Mouse (Mus musculus) embryonic facial prominence, embryonic 11.5 days (tissue): Measurements from ENCODE around the gene Mtm1. TPM values are rescaled to one million over a fixed set of nuclear protein-coding genes. Genes with fewer than 3 reads are reported as not detected.

ENCODE experiments used
- ATAC-seq: fragments of 200-750 bp; cut with Nextera tagmentation; replicated peaks from 2 replicates; pipeline ENCODE4 v1.8.0; 2017; ENCODE audit warnings: low read depth; ENCODE audit not compliant: insufficient number of reproducible peaks, low FRiP score, low TSS enrichment
- DNase-seq: peaks from one replicate; pipeline ENCODE4 v3.0.0-alpha.2; 2015; ENCODE audit warnings: low spot score
- H3K27ac ChIP-seq: fragments of 300-500 bp; sonication (generic); replicated peaks from 2 replicates; pipeline ENCODE4 v1.5.1; 2014; ENCODE audit warnings: mild to moderate bottlenecking, low read depth, low read length, control low read depth
- H3K27me3 ChIP-seq: fragments of 300-500 bp; sonication (generic); 2 replicates; pipeline ENCODE4 v1.6.1; 2014; ENCODE audit warnings: mild to moderate bottlenecking, low read length, moderate library complexity, mixed read lengths; ENCODE audit not compliant: control insufficient read depth, insufficient read depth
- H3K36me3 ChIP-seq: fragments of 300-500 bp; sonication (generic); replicated peaks from 2 replicates; pipeline ENCODE4 v1.6.1; 2014; ENCODE audit warnings: low read depth, mild to moderate bottlenecking, low read length, moderate library complexity, mixed read lengths; ENCODE audit not compliant: control insufficient read depth, insufficient read depth
- H3K4me1 ChIP-seq: fragments of 300-500 bp; sonication (generic); 2 replicates; pipeline ENCODE4 v1.6.1; 2014; ENCODE audit warnings: low read length, mixed read lengths; ENCODE audit not compliant: control insufficient read depth, insufficient read depth
- H3K4me2 ChIP-seq: fragments of 300-500 bp; sonication (generic); 2 replicates; pipeline ENCODE4 v1.6.1; 2014; ENCODE audit warnings: low read depth, mild to moderate bottlenecking, control low read depth, low read length, moderate library complexity
- H3K4me3 ChIP-seq: fragments of 300-500 bp; sonication (generic); 2 replicates; pipeline ENCODE4 v1.5.1; 2014; ENCODE audit warnings: low read depth, low read length, control low read depth
- H3K9ac ChIP-seq: fragments of 300-500 bp; sonication (generic); replicated peaks from 2 replicates; pipeline ENCODE4 v1.6.1; 2014; ENCODE audit warnings: mild to moderate bottlenecking, control low read depth, low read length
- H3K9me3 ChIP-seq: fragments of 300-500 bp; sonication (generic); replicated peaks from 2 replicates; pipeline ENCODE4 v1.6.1; 2016; ENCODE audit warnings: mild to moderate bottlenecking, low read length, inconsistent platforms, mixed read lengths; ENCODE audit not compliant: control insufficient read depth
- WGBS: fragments of 180-500 bp; shearing (Covaris S2); extraction: QIAGEN DNeasy Blood & Tissue Kit; methylation state at CpG from one replicate; pipeline ENCODE4 v1.1.7; 2014; 5-methylcytosine and 5-hydroxymethylcytosine counted together
- polyA plus RNA-seq: library from polyadenylated mRNA; unstranded; fragments of >200 nt; fragmentation: Nextera tagmentation; extraction: Ambion mirVana; gene quantifications from 2 replicates; pipeline ENCODE4 v1.2.1, GENCODE M21; 2014

Mtm1 gene
- polyA plus RNA-seq, 1 experiment from 2014 or later, result 3.5 TPM

DNA sequence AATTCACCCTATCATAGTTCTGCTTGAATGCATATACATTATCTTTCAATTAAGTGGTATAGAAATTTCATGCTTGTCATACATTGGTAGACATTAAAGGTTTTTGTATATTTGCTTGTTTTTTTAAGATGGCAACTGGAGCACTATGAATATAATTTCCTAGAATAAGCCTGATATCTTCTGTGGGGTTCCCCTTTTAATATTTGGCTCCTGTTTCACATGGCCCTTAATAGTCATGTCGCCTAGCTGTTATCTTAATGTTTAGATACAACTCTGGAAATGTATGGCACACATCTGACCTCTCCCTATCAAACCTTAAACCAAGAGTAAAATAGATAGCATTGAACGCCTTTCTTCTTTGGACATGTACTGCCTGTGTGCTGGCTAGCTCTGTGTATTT lies 20.3 kb downstream of the Mtm1 start:
- H3K27me3 ChIP-seq, result no peaks in the 10 kb centered on the region
- H3K4me3 ChIP-seq, result no peak overlapping the region
- H3K9ac ChIP-seq, result no peak overlapping the region
- H3K4me1 ChIP-seq, result no peaks in the 10 kb centered on the region
- DNase-seq, result no peak
- no peak overlapping the region for H3K4me2 ChIP-seq
- no peak for ATAC-seq
- H3K9me3 ChIP-seq, result no peaks in the 10 kb centered on the region
- 74% methylated on average over 2 of the region's 2 CpGs for WGBS
- H3K36me3 ChIP-seq, result no peaks in the 10 kb centered on the region
- no peak overlapping the region for H3K27ac ChIP-seq

DNA sequence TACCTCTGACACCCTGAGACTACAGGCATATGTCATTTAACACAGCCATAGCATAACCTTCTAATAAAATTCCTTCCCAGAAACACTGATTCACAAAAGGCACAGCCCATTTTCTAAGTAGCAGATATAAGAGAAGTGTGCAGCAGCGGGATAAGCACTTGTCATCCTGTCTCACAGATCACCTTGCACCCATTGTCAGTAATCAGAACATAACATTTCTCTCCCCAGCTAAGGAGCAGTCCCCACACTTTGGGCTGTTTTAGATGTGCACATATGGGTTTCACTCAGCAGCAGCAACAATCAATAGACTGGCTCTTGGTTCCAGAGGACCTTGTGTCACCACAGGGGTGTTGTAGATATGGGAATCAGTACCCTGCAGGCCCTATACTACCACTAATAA lies 45.9 kb downstream of the Mtm1 start:
- ATAC-seq, result no peak
- no peak for DNase-seq
- WGBS, result 86% methylated on average over 1 of the region's 1 CpGs

DNA sequence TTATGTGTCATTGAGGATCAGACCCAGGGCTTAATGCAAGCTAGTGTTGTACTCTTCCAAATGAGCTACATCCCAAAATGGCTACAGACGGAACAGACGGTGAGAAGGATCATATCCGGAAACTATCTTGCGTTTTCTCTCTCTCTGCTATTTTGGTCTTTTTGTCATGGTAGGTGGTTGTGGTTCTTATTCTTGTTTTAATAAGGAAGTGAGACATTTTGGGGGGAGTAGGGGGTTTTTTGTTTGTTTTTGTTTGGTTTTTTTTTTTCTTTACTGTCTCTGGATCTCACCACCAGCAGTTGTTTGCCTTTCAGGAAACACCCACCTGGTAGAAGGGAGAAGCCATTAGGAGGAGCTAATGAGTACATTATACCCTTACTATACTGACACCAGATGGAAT lies 50.3 kb downstream of the Mtm1 start:
- 94% methylated on average over 4 of the region's 4 CpGs for WGBS
- no peak for ATAC-seq
- Histone ChIP-seq H3K9me3 (no peaks in the 10 kb centered on the region), H3K4me2 (no peak overlapping the region), H3K27ac (no peak overlapping the region), H3K4me3 (no peak overlapping the region), H3K36me3 (no peaks in the 10 kb centered on the region), H3K4me1 (no peaks in the 10 kb centered on the region), H3K9ac (no peak overlapping the region), H3K27me3 (no peaks in the 10 kb centered on the region)
- no peak for DNase-seq

More for the DNA sequence above, 45.9 kb downstream of the Mtm1 start:
- no peak overlapping the region for H3K4me3 ChIP-seq
- no peak overlapping the region for H3K4me2 ChIP-seq
- H3K36me3 ChIP-seq, result no peaks in the 10 kb centered on the region
- H3K9me3 ChIP-seq, result no peaks in the 10 kb centered on the region
- no peak overlapping the region for H3K9ac ChIP-seq
- no peak overlapping the region for H3K27ac ChIP-seq
- no peaks in the 10 kb centered on the region for H3K4me1 ChIP-seq
- H3K27me3 ChIP-seq, result no peaks in the 10 kb centered on the region

DNA sequence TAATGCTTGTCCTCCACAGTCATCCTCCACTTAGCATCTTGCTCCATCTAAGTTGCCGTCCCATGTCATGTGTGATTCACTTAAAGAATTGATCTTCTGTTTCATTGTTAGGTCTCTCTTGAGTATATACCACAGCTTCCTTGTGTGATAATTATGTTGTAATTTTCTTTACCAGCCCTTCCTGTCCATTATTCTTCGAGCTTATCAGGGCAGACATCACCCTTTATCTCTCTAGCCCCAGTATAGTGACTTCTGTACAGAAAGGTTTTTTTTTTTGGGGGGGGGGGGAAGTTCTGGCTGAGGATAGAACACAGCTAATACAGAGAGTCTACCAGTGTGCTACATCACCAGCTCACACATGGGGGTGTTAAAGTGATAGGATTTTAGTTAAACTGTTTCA lies 53.7 kb downstream of the Mtm1 start:
- no peak for DNase-seq
- no peaks in the 10 kb centered on the region for H3K36me3 ChIP-seq
- H3K27ac ChIP-seq, result no peak overlapping the region
- no peak for ATAC-seq
- no peaks in the 10 kb centered on the region for H3K4me1 ChIP-seq
- no peak overlapping the region for H3K9ac ChIP-seq
- WGBS, result 81% methylated on average over 2 of the region's 2 CpGs
- no peaks in the 10 kb centered on the region for H3K27me3 ChIP-seq
- H3K9me3 ChIP-seq, result no peaks in the 10 kb centered on the region
- no peak overlapping the region for H3K4me2 ChIP-seq
- H3K4me3 ChIP-seq, result no peak overlapping the region

DNA sequence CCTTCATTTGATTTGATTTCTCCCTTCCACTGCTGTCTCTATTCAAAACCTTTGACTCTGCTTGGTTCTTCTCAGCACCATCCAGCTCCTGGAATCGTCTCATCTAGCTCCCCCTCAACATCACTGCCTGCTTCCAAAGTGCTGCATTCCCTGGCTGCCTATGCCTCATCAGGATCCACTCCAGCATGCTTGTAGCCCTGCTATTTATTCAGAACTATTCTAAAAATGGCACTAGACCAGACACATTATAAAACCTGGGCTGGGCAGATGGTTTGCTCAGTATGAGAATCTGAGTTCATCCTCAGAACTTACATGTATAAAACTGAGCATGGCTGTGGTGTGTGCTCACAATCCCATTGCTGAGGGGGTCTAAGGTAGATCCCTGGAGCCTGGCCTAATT lies 58.4 kb downstream of the Mtm1 start:
- Histone ChIP-seq H3K36me3 (no peaks in the 10 kb centered on the region), H3K4me1 (no peaks in the 10 kb centered on the region), H3K27me3 (no peaks in the 10 kb centered on the region), H3K4me3 (no peak overlapping the region), H3K9me3 (no peaks in the 10 kb centered on the region), H3K27ac (no peak overlapping the region), H3K9ac (no peak overlapping the region), H3K4me2 (no peak overlapping the region)
- ATAC-seq (no peak), DNase-seq (no peak)
- WGBS, result 85% methylated on average over 1 of the region's 1 CpGs

DNA sequence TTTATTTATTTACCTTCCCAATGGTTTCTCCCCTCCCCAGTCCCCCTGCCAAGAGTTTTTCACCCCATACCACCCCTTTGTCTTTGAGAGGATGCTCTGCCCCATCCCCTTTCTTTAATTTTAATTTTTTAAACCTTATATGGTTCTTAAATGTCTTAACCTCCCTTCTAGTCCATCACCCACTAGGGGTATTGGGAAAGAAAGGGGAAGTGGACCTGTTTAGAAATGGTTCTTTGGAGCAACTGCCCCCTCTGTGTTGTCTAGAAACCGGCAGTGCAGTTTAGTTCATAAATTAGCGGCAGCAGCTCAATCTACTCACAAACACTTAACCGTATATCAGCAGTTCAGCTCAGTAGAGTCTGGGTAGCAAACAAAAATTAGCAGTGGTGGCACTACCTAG lies 63.6 kb downstream of the Mtm1 start:
- Histone ChIP-seq H3K27ac (no peak overlapping the region), H3K9ac (no peak overlapping the region), H3K36me3 (no peaks in the 10 kb centered on the region), H3K4me3 (no peak overlapping the region), H3K4me2 (no peak overlapping the region), H3K27me3 (no peaks in the 10 kb centered on the region), H3K4me1 (no peaks in the 10 kb centered on the region), H3K9me3 (no peaks in the 10 kb centered on the region)
- DNase-seq (no peak), ATAC-seq (no peak)
- 95% methylated on average over 3 of the region's 3 CpGs for WGBS

DNA sequence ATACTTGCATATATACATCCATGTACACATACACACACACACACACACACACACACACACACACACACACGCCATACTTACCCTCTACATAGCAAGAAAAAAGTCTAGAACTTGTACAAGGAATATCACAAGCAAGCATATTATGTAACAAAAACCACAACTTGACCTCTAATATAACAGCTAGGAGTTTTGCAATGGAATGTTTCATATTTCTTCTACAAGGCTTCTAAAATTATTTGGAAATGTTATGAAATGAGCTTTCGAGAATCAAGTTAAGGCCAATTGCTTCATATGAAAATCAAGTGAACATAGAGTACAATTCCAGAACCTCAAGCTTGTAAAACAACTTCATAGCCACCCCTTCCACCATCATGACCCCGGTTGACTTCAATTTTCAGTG lies 74.9 kb downstream of the Mtm1 start:
- 83% methylated on average over 3 of the region's 3 CpGs for WGBS
- H3K9me3 ChIP-seq, result no peaks in the 10 kb centered on the region
- no peak for ATAC-seq

DNA sequence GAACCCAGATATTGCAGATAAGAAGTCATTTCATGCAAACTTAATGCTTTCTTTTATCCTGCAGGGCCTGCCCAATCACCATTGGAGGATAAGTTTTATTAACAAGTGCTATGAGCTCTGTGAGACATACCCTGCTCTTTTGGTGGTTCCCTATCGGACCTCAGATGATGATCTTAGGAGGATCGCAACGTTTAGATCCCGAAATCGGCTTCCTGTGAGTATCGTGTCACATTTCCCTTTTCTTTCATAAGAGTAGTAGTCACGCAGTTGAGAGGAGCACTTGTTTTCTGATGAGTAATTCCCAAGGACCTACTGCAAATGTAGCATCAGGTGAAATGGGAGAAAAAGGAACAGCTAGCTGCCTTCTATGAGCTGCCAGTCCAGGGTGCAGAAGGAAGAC lies 76.5 kb downstream of the Mtm1 start:
- 92% methylated on average over 7 of the region's 7 CpGs for WGBS
- H3K9ac ChIP-seq, result no peak overlapping the region
- no peaks in the 10 kb centered on the region for H3K4me1 ChIP-seq
- H3K27ac ChIP-seq, result no peak overlapping the region
- H3K36me3 ChIP-seq, result no peaks in the 10 kb centered on the region
- H3K27me3 ChIP-seq, result no peaks in the 10 kb centered on the region
- DNase-seq (no peak), ATAC-seq (no peak)
- H3K4me3 ChIP-seq, result no peak overlapping the region
- H3K4me2 ChIP-seq, result no peak overlapping the region
- H3K9me3 ChIP-seq, result no peaks in the 10 kb centered on the region

More for the DNA sequence above, 74.9 kb downstream of the Mtm1 start:
- Histone ChIP-seq H3K27me3 (no peaks in the 10 kb centered on the region), H3K4me3 (no peak overlapping the region), H3K4me2 (no peak overlapping the region), H3K27ac (no peak overlapping the region), H3K4me1 (no peaks in the 10 kb centered on the region), H3K36me3 (no peaks in the 10 kb centered on the region), H3K9ac (no peak overlapping the region)
- DNase-seq, result no peak
